Mouse (Mus musculus): ENCODE results near the gene Hyou1. TPM values are rescaled to one million over a fixed set of nuclear protein-coding genes. Genes with fewer than 3 reads are reported as not detected.

Hyou1 gene
- total and polyA plus RNA-seq, 3 experiments: 23.1 to 79.6 (median 73.9) TPM

- Histone ChIP-seq H3K4me3 (no peak overlapping the region), H3K79me2 (replicated peaks; ENCODE audit: control insufficient read depth, insufficient read depth, low read length) (no peaks in the 10 kb centered on the region), H3K36me3 (ENCODE audit: control insufficient read depth, insufficient read depth, low read length) (no peaks in the 10 kb centered on the region), H3K27ac (no peak overlapping the region), H3K9ac (ENCODE audit: low read depth, low read length) (no peak overlapping the region), H3K27me3 (ENCODE audit: control insufficient read depth, insufficient read depth, low read length) (no peaks in the 10 kb centered on the region), H3K4me1 (ENCODE audit: control insufficient read depth, insufficient read depth, low read length) (no peaks in the 10 kb centered on the region)
- TF ChIP-seq CTCF (IDR thresholded peaks at IDR 0.05) (no peak), EP300 (IDR thresholded peaks at IDR 0.05; ENCODE audit: insufficient read depth, low read depth, low read length) (no peak), POLR2A (IDR thresholded peaks at IDR 0.05; ENCODE audit: insufficient read depth, low read depth, low read length) (no peak)
- DNase-seq: no peak
- intact Hi-C loops (cut with DNase I): no loop called here
- 75% methylated on average over 4 of the region's 4 CpGs for WGBS
Measured at GRCm38 (mm10) chr9:44423576-44423975, 44.3 kb downstream of the Hyou1 start.

- Histone ChIP-seq H3K9ac (ENCODE audit: low read depth, low read length) (no peak overlapping the region), H3K4me1 (ENCODE audit: control insufficient read depth, insufficient read depth, low read length) (no peaks in the 10 kb centered on the region), H3K4me3 (no peak overlapping the region), H3K27me3 (ENCODE audit: control insufficient read depth, insufficient read depth, low read length) (no peaks in the 10 kb centered on the region), H3K79me2 (replicated peaks; ENCODE audit: control insufficient read depth, insufficient read depth, low read length) (no peaks in the 10 kb centered on the region), H3K36me3 (ENCODE audit: control insufficient read depth, insufficient read depth, low read length) (no peaks in the 10 kb centered on the region), H3K27ac (no peak overlapping the region)
- WGBS: 49% methylated on average over 5 of the region's 5 CpGs
- TF ChIP-seq POLR2A (IDR thresholded peaks at IDR 0.05; ENCODE audit: insufficient read depth, low read depth, low read length): no peak
- TF ChIP-seq EP300 (IDR thresholded peaks at IDR 0.05; ENCODE audit: insufficient read depth, low read depth, low read length): no peak
- no peak for TF ChIP-seq CTCF (IDR thresholded peaks at IDR 0.05)
- DNase-seq: no peak
- intact Hi-C loops (cut with DNase I): no loop called here
Measured at GRCm38 (mm10) chr9:44432577-44433185, 53.4 kb downstream of the Hyou1 start.

DNA sequence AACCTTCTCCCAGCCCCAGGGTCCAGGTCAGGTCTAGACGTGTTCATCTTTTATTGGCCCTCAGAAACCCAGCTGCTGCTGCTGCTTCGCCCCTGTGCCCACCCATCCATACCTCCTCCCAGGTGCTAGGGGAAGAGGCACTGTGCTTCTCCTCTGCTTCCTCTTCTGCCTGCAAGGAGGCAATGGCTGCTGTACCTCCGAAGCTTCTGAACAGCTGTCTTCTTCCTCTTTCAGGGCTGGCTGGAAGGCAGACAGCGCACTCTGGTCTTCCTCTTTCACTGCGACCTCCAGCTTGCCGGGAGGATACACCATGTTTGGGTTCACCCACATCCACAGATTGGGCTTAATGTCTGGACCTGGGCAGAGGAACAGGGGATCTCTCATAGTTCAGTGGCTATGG is 56.5 kb downstream of the Hyou1 start:
- TF ChIP-seq POLR2A (IDR thresholded peaks at IDR 0.05; ENCODE audit: insufficient read depth, low read depth, low read length) (no peak), EP300 (IDR thresholded peaks at IDR 0.05; ENCODE audit: insufficient read depth, low read depth, low read length) (no peak), CTCF (IDR thresholded peaks at IDR 0.05) (no peak)
- H3K4me3 ChIP-seq: no peak overlapping the region
- no peaks in the 10 kb centered on the region for H3K36me3 ChIP-seq (ENCODE audit: control insufficient read depth, insufficient read depth, low read length)
- intact Hi-C loops (cut with DNase I): no loop called here
- H3K9ac ChIP-seq (ENCODE audit: low read depth, low read length): no peak overlapping the region
- WGBS: 75% methylated on average over 6 of the region's 6 CpGs
- no peaks in the 10 kb centered on the region; the same call in 1 of the 2 replicates for H3K27me3 ChIP-seq (ENCODE audit: control insufficient read depth, insufficient read depth, low read length)
- no peak overlapping the region for H3K27ac ChIP-seq
- no peaks in the 10 kb centered on the region for H3K4me1 ChIP-seq (ENCODE audit: control insufficient read depth, insufficient read depth, low read length)
- no peaks in the 10 kb centered on the region for H3K79me2 ChIP-seq (replicated peaks; ENCODE audit: control insufficient read depth, insufficient read depth, low read length)
- peak in 1 of 2 experiments; percentile 39 for DNase-seq

GRCm38 (mm10) chr9:44440961-44441360 is 61.7 kb downstream of the Hyou1 start, which contains the start of gene Foxr1:
Foxr1 (minus strand) TSS chr9:44441136.
- whole genome bisulfite sequencing: 65% methylated on average over 19 of the region's 19 CpGs
- no peak within 1 kb of the TSS for H3K4me3 ChIP-seq
- H3K27me3 ChIP-seq (ENCODE audit: control insufficient read depth, insufficient read depth, low read length): no peaks in the 10 kb centered on the region; the same call in 1 of the 2 replicates
- H3K27ac ChIP-seq: no peak within 1 kb of the TSS
- DNase-seq: no peak
- no peak within 1 kb of the TSS for H3K9ac ChIP-seq (ENCODE audit: low read depth, low read length)
- no peaks in the 10 kb centered on the region for H3K36me3 ChIP-seq (ENCODE audit: control insufficient read depth, insufficient read depth, low read length)
- no peaks in the 10 kb centered on the region for H3K4me1 ChIP-seq (ENCODE audit: control insufficient read depth, insufficient read depth, low read length)
- H3K79me2 ChIP-seq (replicated peaks; ENCODE audit: control insufficient read depth, insufficient read depth, low read length): no peaks in the 10 kb centered on the region
- TF ChIP-seq EP300 (IDR thresholded peaks at IDR 0.05; ENCODE audit: insufficient read depth, low read depth, low read length): no peak
- no peak for TF ChIP-seq POLR2A (IDR thresholded peaks at IDR 0.05; ENCODE audit: insufficient read depth, low read depth, low read length)
- no peak for TF ChIP-seq CTCF (IDR thresholded peaks at IDR 0.05)
- intact Hi-C loops (cut with DNase I): no loop called here

Small RNAs within 50 kb of the gene (microRNA-seq; reads per million reads assigned to microRNA genes)
- gene Gm44335 (0 reads per million in 2 experiments), gene Mir7085 (0 to 0.39 reads per million in 2 experiments)

Other genes starting within 250 kb of the Hyou1 start
- gene Mcam, start 245.0 kb upstream of the Hyou1 start, total RNA-seq (2021): 10 to 100 TPM; 31.6 to 32.5 TPM
- 49.8 and 70.9 TPM in 2 replicates for gene Mcam, start 245.0 kb upstream of the Hyou1 start, polyA plus RNA-seq (2012; rRNA removed)
- gene Cbl, start 145.4 kb upstream of the Hyou1 start, total RNA-seq (2021): 10 to 100 TPM; 17.8 to 18.7 TPM
- gene Cbl, start 145.4 kb upstream of the Hyou1 start, polyA plus RNA-seq (2012; rRNA removed): 5.0 and 11.8 TPM in 2 replicates
- not detected for gene Ccdc153, start 138.8 kb upstream of the Hyou1 start, total RNA-seq (2021)
- 1.6 TPM in 1 of 2 replicates, not detected in the other for gene Ccdc153, start 138.8 kb upstream of the Hyou1 start, polyA plus RNA-seq (2012; rRNA removed)
- gene Pdzd3, start 128.0 kb upstream of the Hyou1 start, total RNA-seq (2021): 1 to 10 TPM; 3.4 to 4.2 TPM
- gene Pdzd3, start 128.0 kb upstream of the Hyou1 start, polyA plus RNA-seq (2012; rRNA removed): 1.7 and 3.3 TPM in 2 replicates
- 10 to 100 TPM; 20.3 to 21.7 TPM for gene Nlrx1, start 110.9 kb upstream of the Hyou1 start, total RNA-seq (2021)
- 16.1 and 19.0 TPM in 2 replicates for gene Nlrx1, start 110.9 kb upstream of the Hyou1 start, polyA plus RNA-seq (2012; rRNA removed)
- gene Abcg4, start 90.9 kb upstream of the Hyou1 start, total RNA-seq (2021): under 1 TPM; 0.42 to 0.75 TPM
- 1.9 and 2.1 TPM in 2 replicates for gene Abcg4, start 90.9 kb upstream of the Hyou1 start, polyA plus RNA-seq (2012; rRNA removed)
- gene Hinfp, start 73.8 kb upstream of the Hyou1 start, total RNA-seq (2021): 10 to 100 TPM in 1 of 2 experiments, 1 to 10 TPM in 1; 6.9 to 10.2 TPM
- 12.6 and 16.0 TPM in 2 replicates for gene Hinfp, start 73.8 kb upstream of the Hyou1 start, polyA plus RNA-seq (2012; rRNA removed)
- gene C2cd2l, start 59.2 kb upstream of the Hyou1 start, total RNA-seq (2021): 10 to 100 TPM; 14.4 to 15.7 TPM
- gene C2cd2l, start 59.2 kb upstream of the Hyou1 start, polyA plus RNA-seq (2012; rRNA removed): 20.4 and 29.9 TPM in 2 replicates
- gene Dpagt1, start 53.5 kb upstream of the Hyou1 start, total RNA-seq (2021): 10 to 100 TPM; 18.9 to 20.6 TPM
- gene Dpagt1, start 53.5 kb upstream of the Hyou1 start, polyA plus RNA-seq (2012; rRNA removed): 34.3 and 51.3 TPM in 2 replicates
- gene H2afx, start 44.8 kb upstream of the Hyou1 start, total RNA-seq (2021): 10 to 100 TPM; 12.8 TPM
- gene H2afx, start 44.8 kb upstream of the Hyou1 start, polyA plus RNA-seq (2012; rRNA removed): 12.7 and 14.2 TPM in 2 replicates
- 10 to 100 TPM; 39.8 to 49.3 TPM for gene Hmbs, start 35.3 kb upstream of the Hyou1 start, total RNA-seq (2021)
- 37.8 and 51.3 TPM in 2 replicates for gene Hmbs, start 35.3 kb upstream of the Hyou1 start, polyA plus RNA-seq (2012; rRNA removed)
- gene Vps11, start 17.8 kb upstream of the Hyou1 start, total RNA-seq (2021): 10 to 100 TPM; 13.9 to 15.3 TPM
- 15.5 and 17.9 TPM in 2 replicates for gene Vps11, start 17.8 kb upstream of the Hyou1 start, polyA plus RNA-seq (2012; rRNA removed)
- gene Slc37a4, start 17.4 kb downstream of the Hyou1 start, total RNA-seq (2021): 10 to 100 TPM; 20.9 to 24.8 TPM
- gene Slc37a4, start 17.4 kb downstream of the Hyou1 start, polyA plus RNA-seq (2012; rRNA removed): 38.9 and 62.9 TPM in 2 replicates
- 100 to 1,000 TPM; 735 to 889 TPM for gene Rps25, start 27.6 kb downstream of the Hyou1 start, total RNA-seq (2021)
- 162 and 268 TPM in 2 replicates for gene Rps25, start 27.6 kb downstream of the Hyou1 start, polyA plus RNA-seq (2012; rRNA removed)
- gene Trappc4, start 28.1 kb downstream of the Hyou1 start, total RNA-seq (2021): 10 to 100 TPM; 34.9 to 36.2 TPM
- gene Trappc4, start 28.1 kb downstream of the Hyou1 start, polyA plus RNA-seq (2012; rRNA removed): 28.2 and 39.9 TPM in 2 replicates
- 1 to 10 TPM; 5.5 to 5.7 TPM for gene Ccdc84, start 39.1 kb downstream of the Hyou1 start, total RNA-seq (2021)
- gene Ccdc84, start 39.1 kb downstream of the Hyou1 start, polyA plus RNA-seq (2012; rRNA removed): 10.5 and 18.1 TPM in 2 replicates
- gene Foxr1, start 61.6 kb downstream of the Hyou1 start, total RNA-seq (2021): not detected
- not detected in 2 replicates for gene Foxr1, start 61.6 kb downstream of the Hyou1 start, polyA plus RNA-seq (2012; rRNA removed)
- gene Upk2, start 75.5 kb downstream of the Hyou1 start, total RNA-seq (2021): not detected
- gene Upk2, start 75.5 kb downstream of the Hyou1 start, polyA plus RNA-seq (2012; rRNA removed): 0.47 and 0.53 TPM in 2 replicates
- 10 to 100 TPM; 44.5 to 58.7 TPM for gene Bcl9l, start 103.3 kb downstream of the Hyou1 start, total RNA-seq (2021)
- gene Bcl9l, start 103.3 kb downstream of the Hyou1 start, polyA plus RNA-seq (2012; rRNA removed): 15.3 and 21.5 TPM in 2 replicates
- under 1 TPM; 0.41 to 0.42 TPM for gene Cxcr5, start 182.4 kb downstream of the Hyou1 start, total RNA-seq (2021)
- gene Cxcr5, start 182.4 kb downstream of the Hyou1 start, polyA plus RNA-seq (2012; rRNA removed): 0.59 and 1.7 TPM in 2 replicates
- gene Ddx6, start 225.4 kb downstream of the Hyou1 start, total RNA-seq (2021): 10 to 100 TPM; 75.6 to 88.4 TPM
- gene Ddx6, start 225.4 kb downstream of the Hyou1 start, polyA plus RNA-seq (2012; rRNA removed): 14.3 and 26.7 TPM in 2 replicates

All from heart, adult 2 months (tissue).